Mouse (Mus musculus) myocyte (in vitro differentiated cells): Measurements from ENCODE around the gene Coro2b. TPM values are rescaled to one million over a fixed set of nuclear protein-coding genes. Genes with fewer than 3 reads are reported as not detected.

Experiments used
- H3K27me3 ChIP-seq: one replicate; pipeline ENCODE4 v1.6.1; 2011; ENCODE audit not compliant: control insufficient read depth, insufficient read depth, insufficient read length
- H3K36me3 ChIP-seq: one replicate; pipeline ENCODE4 v1.6.1; 2011; ENCODE audit not compliant: control insufficient read depth, insufficient read depth
- H3K4me2 ChIP-seq: one replicate; pipeline ENCODE4 v1.6.1; 2011; ENCODE audit warnings: low read depth, control low read depth
- H3K4me3 ChIP-seq: one replicate; pipeline ENCODE4 v1.5.1; 2011; ENCODE audit warnings: mild to moderate bottlenecking, control low read depth, moderate library complexity
- H3K79me2 ChIP-seq: one replicate; pipeline ENCODE4 v1.6.1; 2011; ENCODE audit not compliant: control insufficient read depth, insufficient read depth
- H3ac ChIP-seq: one replicate; pipeline ENCODE4 v1.6.1; 2011; ENCODE audit not compliant: control insufficient read depth, insufficient read length
- CEBPB ChIP-seq: IDR thresholded peaks from 2 replicates; pipeline ENCODE4 v1.6.1; 2011; ENCODE audit warnings: mild to moderate bottlenecking, moderate library complexity; ENCODE audit not compliant: poor library complexity, insufficient read depth, severe bottlenecking
- E2F4 ChIP-seq: IDR thresholded peaks from one replicate; pipeline ENCODE4 v1.6.1; 2011; ENCODE audit warnings: mild to moderate bottlenecking, control low read depth, moderate library complexity; ENCODE audit not compliant: insufficient read depth
- MAX ChIP-seq: IDR thresholded peaks from one replicate; pipeline ENCODE4 v1.6.1; 2011; ENCODE audit warnings: low read depth, mild to moderate bottlenecking, control low read depth
- MYOD1 ChIP-seq, 3 experiments: IDR thresholded peaks; one replicate each; pipeline ENCODE4 v1.6.1; 2011; ENCODE audit warnings: control low read depth in 2 of 3, low read depth in 2 of 3, mild to moderate bottlenecking in 2 of 3, moderate library complexity in 1 of 3; ENCODE audit not compliant: insufficient read length in 2 of 3, control insufficient read depth in 1 of 3
- MYOG ChIP-seq, 3 experiments: IDR thresholded peaks; one replicate each; pipeline ENCODE4 v1.6.1; 2011; ENCODE audit warnings: control low read depth in 2 of 3, low read depth in 2 of 3, mild to moderate bottlenecking in 2 of 3; ENCODE audit not compliant: insufficient read length in 2 of 3, control insufficient read depth in 1 of 3, insufficient read depth in 1 of 3
- POLR2A ChIP-seq: IDR thresholded peaks from one replicate; pipeline ENCODE4 v1.6.1; 2011; ENCODE audit warnings: low read depth, mild to moderate bottlenecking, control low read depth, moderate library complexity; ENCODE audit not compliant: insufficient read length
- POLR2AphosphoS2 ChIP-seq: IDR thresholded peaks from one replicate; pipeline ENCODE4 v1.6.1; 2011; ENCODE audit warnings: low read depth, control low read depth; ENCODE audit not compliant: insufficient read length
- REST ChIP-seq: IDR thresholded peaks from one replicate; pipeline ENCODE4 v1.6.1; 2011; ENCODE audit warnings: mild to moderate bottlenecking, control low read depth, moderate library complexity; ENCODE audit not compliant: insufficient read depth, insufficient read length
- SRF ChIP-seq: IDR thresholded peaks from one replicate; pipeline ENCODE4 v1.6.1; 2011; ENCODE audit warnings: low read depth; ENCODE audit not compliant: control insufficient read depth, insufficient read length
- TCF12 ChIP-seq: IDR thresholded peaks from one replicate; pipeline ENCODE4 v1.6.1; 2011; ENCODE audit warnings: mild to moderate bottlenecking, control low read depth; ENCODE audit not compliant: poor library complexity, insufficient read depth, severe bottlenecking
- TCF3 ChIP-seq: IDR thresholded peaks from one replicate; pipeline ENCODE4 v1.6.1; 2011; ENCODE audit warnings: low read depth, control low read depth; ENCODE audit not compliant: insufficient read length
- USF1 ChIP-seq: IDR thresholded peaks from one replicate; pipeline ENCODE4 v1.6.1; 2011; ENCODE audit warnings: low read depth, mild to moderate bottlenecking, control low read depth, moderate library complexity
- polyA plus RNA-seq: library from polyadenylated mRNA; unstranded; fragments of >200 nt; fragmentation: generic; extraction: Trizol; gene quantifications from one replicate; pipeline ENCODE4 v1.2.1, GENCODE M21; 2012; ENCODE audit warnings: missing spikeins

The Coro2b gene
- polyA plus RNA-seq, 1 experiment, result 21.3 TPM

- Histone ChIP-seq H3K4me3 (no peak overlapping the region), H3K27me3 (no peaks in the 10 kb centered on the region), H3ac (no peak overlapping the region), H3K79me2 (peaks cover 23% of the 10 kb centered on the region), H3K36me3 (peaks cover 9% of the 10 kb centered on the region), H3K4me2 (peak overlapping the region; percentile 35)
- TF ChIP-seq REST (no peak), TCF3 (no peak), CEBPB (no peak), SRF (no peak), E2F4 (no peak), POLR2A (no peak)
Measured at GRCm38 (mm10) chr9:62372556-62373221, 164.2 kb downstream of the Coro2b start.

GRCm38 (mm10) chr9:62371745-62372555 is 164.9 kb downstream of the Coro2b start:
- peaks cover 5% of the 10 kb centered on the region for H3K36me3 ChIP-seq

DNA sequence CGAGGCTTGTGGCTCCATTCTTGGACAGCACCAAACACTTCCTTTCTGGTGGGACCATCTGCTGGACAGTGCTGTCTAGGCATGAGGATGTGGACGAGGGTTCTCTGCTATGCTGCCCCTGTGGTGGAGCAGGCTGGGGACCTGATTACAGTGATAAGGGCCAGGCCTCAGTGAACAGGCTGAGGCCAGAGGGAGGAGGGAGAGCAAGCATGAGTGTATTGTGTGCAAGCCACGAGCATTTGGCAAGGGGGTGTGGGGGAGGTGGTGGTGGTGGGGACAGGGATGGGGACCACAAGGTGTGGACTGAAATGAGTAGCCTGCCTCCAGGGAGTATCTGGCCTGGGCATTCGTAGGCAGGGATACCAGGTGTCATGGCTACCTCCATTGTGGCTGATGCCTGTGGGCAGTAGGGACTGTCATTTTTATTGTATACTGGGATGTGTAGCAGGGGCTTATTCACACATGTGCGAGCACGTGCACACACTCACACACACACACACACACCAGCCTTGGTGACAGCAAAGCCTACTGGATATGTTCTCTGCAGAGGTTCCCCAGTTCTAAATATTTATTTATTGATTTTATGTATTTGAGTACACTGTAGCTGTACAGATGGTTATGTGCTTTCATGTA is 166.1 kb downstream of the Coro2b start:
- peaks cover 41% of the 10 kb centered on the region for H3K79me2 ChIP-seq
- TF ChIP-seq USF1 (no peak), MAX (no peak), SRF (no peak), REST (no peak), E2F4 (no peak), TCF3 (no peak), MYOD1 (IDR thresholded peaks at IDR 0.05; ENCODE audit: control insufficient read depth in 1 of 3, insufficient read length in 2 of 3, low read depth in 2 of 3) (no peak), POLR2AphosphoS2 (no peak), TCF12 (no peak)
- H3K4me3 ChIP-seq, result no peak overlapping the region
- H3K36me3 ChIP-seq, result peaks cover 5% of the 10 kb centered on the region
- H3K4me2 ChIP-seq, result no peak overlapping the region
- H3K27me3 ChIP-seq, result no peaks in the 10 kb centered on the region
- no peak overlapping the region for H3ac ChIP-seq

More at GRCm38 (mm10) chr9:62371745-62372555, 164.9 kb downstream of the Coro2b start:
- Histone ChIP-seq H3K4me3 (no peak overlapping the region), H3K79me2 (peaks cover 30% of the 10 kb centered on the region), H3K27me3 (no peaks in the 10 kb centered on the region), H3ac (no peak overlapping the region), H3K4me2 (no peak overlapping the region)
- no peak for TF ChIP-seq MYOD1 (IDR thresholded peaks at IDR 0.05; ENCODE audit: control insufficient read depth in 1 of 3, insufficient read length in 2 of 3, low read depth in 2 of 3)
- TF ChIP-seq TCF12, result no peak
- TF ChIP-seq POLR2A, result no peak
- TF ChIP-seq MAX, result no peak
- TF ChIP-seq E2F4, result no peak
- no peak for TF ChIP-seq CEBPB
- no peak for TF ChIP-seq USF1
- no peak for TF ChIP-seq MYOG (IDR thresholded peaks at IDR 0.05; ENCODE audit: control insufficient read depth in 1 of 3, insufficient read depth in 1 of 3, insufficient read length in 2 of 3, low read depth in 2 of 3)
- TF ChIP-seq SRF, result no peak
- no peak for TF ChIP-seq TCF3
- no peak for TF ChIP-seq POLR2AphosphoS2
- TF ChIP-seq REST, result no peak

- Histone ChIP-seq H3K36me3 (peaks cover 5% of the 10 kb centered on the region), H3K27me3 (no peaks in the 10 kb centered on the region), H3ac (no peak overlapping the region), H3K4me3 (no peak overlapping the region), H3K79me2 (peaks cover 47% of the 10 kb centered on the region), H3K4me2 (no peak overlapping the region)
- TF ChIP-seq TCF3 (no peak), MYOG (IDR thresholded peaks at IDR 0.05; ENCODE audit: control insufficient read depth in 1 of 3, insufficient read depth in 1 of 3, insufficient read length in 2 of 3, low read depth in 2 of 3) (no peak), CEBPB (no peak), MAX (no peak)
Measured at GRCm38 (mm10) chr9:62370186-62370585, 166.7 kb downstream of the Coro2b start.

Other genes with a start within 250 kb of the Coro2b start
- gene Anp32a, start 195.8 kb downstream of the Coro2b start, polyA plus RNA-seq, result 83.9 TPM
- 0.54 TPM for gene Itga11, start 140.8 kb upstream of the Coro2b start, polyA plus RNA-seq